Mouse (Mus musculus): ENCODE data around the gene Tex19.1. TPM values are rescaled to one million over a fixed set of nuclear protein-coding genes. Genes with fewer than 3 reads are reported as not detected.

The Tex19.1 gene
- polyA plus RNA-seq, 1 experiment from 2014 or later: 0.15 TPM

DNA sequence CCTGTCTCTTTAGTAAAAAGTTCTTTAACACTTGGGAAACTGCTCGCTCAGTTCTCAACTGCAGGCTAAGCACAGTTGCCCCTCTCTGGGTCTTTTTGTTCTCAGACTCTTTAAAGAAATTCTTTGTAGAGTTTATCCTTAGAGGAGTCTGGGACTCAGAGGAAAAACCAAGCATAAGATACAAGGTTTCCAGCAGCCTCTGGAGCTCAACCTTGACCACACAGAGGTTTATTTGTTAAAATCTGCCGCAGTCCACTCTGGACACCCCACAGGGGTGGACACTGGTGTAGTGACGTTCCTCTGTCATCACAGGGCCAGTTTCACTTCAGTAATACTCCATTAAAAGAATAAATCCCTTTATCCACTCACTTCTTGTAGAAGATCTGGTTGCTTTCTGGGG, 27.4 kb upstream of the Tex19.1 start, which contains the start of gene Tex19.2:
Tex19.2 (minus strand) TSS at position 101 of the 400 bp plus-strand sequence.
- no peak within 1 kb of the TSS for H3K4me3 ChIP-seq (replicated peaks)
- H3K4me2 ChIP-seq (replicated peaks): no peak within 1 kb of the TSS
- H3K9me3 ChIP-seq (replicated peaks): no peaks in the 10 kb centered on the region
- 80% methylated on average over 3 of the region's 3 CpGs for WGBS
- H3K27ac ChIP-seq (replicated peaks): no peak within 1 kb of the TSS
- no peaks in the 10 kb centered on the region for H3K27me3 ChIP-seq
- H3K4me1 ChIP-seq: no peaks in the 10 kb centered on the region
- no peak within 1 kb of the TSS for H3K9ac ChIP-seq
- no peaks in the 10 kb centered on the region for H3K36me3 ChIP-seq
- no peak for ATAC-seq (ENCODE audit: insufficient number of reproducible peaks, low FRiP score, low TSS enrichment, low read depth)

DNA sequence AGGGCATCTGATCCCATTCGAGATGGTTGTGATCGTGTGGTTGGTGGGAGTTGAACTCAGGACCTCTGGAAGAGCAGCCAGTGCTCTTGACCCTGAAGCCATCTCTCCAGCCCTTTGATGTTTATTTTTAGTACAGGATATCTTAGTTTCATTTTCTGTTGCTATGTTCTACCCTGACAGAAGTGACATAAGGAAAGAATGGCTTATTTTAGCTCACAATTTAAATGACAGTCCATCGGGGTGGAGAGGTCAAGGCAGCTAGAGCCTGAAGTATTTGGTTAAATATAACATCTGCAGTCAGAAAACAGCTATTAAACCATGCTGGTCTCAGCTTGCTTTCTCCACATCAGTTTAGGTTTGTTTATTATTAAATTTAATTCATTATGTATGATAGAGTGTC, 24.8 kb upstream of the Tex19.1 start:
- 79% methylated on average over 3 of the region's 3 CpGs for WGBS
- Histone ChIP-seq H3K9me3 (replicated peaks) (no peaks in the 10 kb centered on the region), H3K27me3 (no peaks in the 10 kb centered on the region), H3K4me1 (no peaks in the 10 kb centered on the region), H3K9ac (no peak overlapping the region), H3K4me3 (replicated peaks) (no peak overlapping the region), H3K27ac (replicated peaks) (no peak overlapping the region), H3K4me2 (replicated peaks) (no peak overlapping the region), H3K36me3 (no peaks in the 10 kb centered on the region)
- no peak for ATAC-seq (ENCODE audit: insufficient number of reproducible peaks, low FRiP score, low TSS enrichment, low read depth)

- Histone ChIP-seq H3K4me3 (replicated peaks) (no peak overlapping the region), H3K36me3 (no peaks in the 10 kb centered on the region), H3K4me2 (replicated peaks) (no peak overlapping the region), H3K9me3 (replicated peaks) (no peaks in the 10 kb centered on the region), H3K27ac (replicated peaks) (no peak overlapping the region), H3K4me1 (no peaks in the 10 kb centered on the region), H3K27me3 (no peaks in the 10 kb centered on the region), H3K9ac (no peak overlapping the region)
- WGBS: 76% methylated on average over 2 of the region's 2 CpGs
- no peak for ATAC-seq (ENCODE audit: insufficient number of reproducible peaks, low FRiP score, low TSS enrichment, low read depth)
These were observed 23.8 kb upstream of the Tex19.1 start for GRCm38 (mm10) chr11:121122024-121122670.

GRCm38 (mm10) chr11:121123438-121123837, 22.5 kb upstream of the Tex19.1 start:
- no peaks in the 10 kb centered on the region for H3K36me3 ChIP-seq
- H3K9ac ChIP-seq: no peak overlapping the region
- H3K9me3 ChIP-seq (replicated peaks): no peaks in the 10 kb centered on the region
- no peak overlapping the region for H3K4me3 ChIP-seq (replicated peaks)
- ATAC-seq (ENCODE audit: insufficient number of reproducible peaks, low FRiP score, low TSS enrichment, low read depth): no peak
- no peak overlapping the region for H3K4me2 ChIP-seq (replicated peaks)
- no peak overlapping the region for H3K27ac ChIP-seq (replicated peaks)
- no peaks in the 10 kb centered on the region for H3K27me3 ChIP-seq
- no peaks in the 10 kb centered on the region for H3K4me1 ChIP-seq
- 83% methylated on average over 4 of the region's 4 CpGs for WGBS

GRCm38 (mm10) chr11:121125522-121126172, 20.3 kb upstream of the Tex19.1 start:
- H3K4me1 ChIP-seq: no peaks in the 10 kb centered on the region
- H3K27ac ChIP-seq (replicated peaks): no peak overlapping the region
- no peak overlapping the region for H3K9ac ChIP-seq
- H3K27me3 ChIP-seq: no peaks in the 10 kb centered on the region
- H3K4me2 ChIP-seq (replicated peaks): no peak overlapping the region
- no peak for ATAC-seq (ENCODE audit: insufficient number of reproducible peaks, low FRiP score, low TSS enrichment, low read depth)
- no peaks in the 10 kb centered on the region for H3K36me3 ChIP-seq
- 83% methylated on average over 3 of the region's 3 CpGs for whole genome bisulfite sequencing
- no peaks in the 10 kb centered on the region for H3K9me3 ChIP-seq (replicated peaks)
- H3K4me3 ChIP-seq (replicated peaks): no peak overlapping the region

DNA sequence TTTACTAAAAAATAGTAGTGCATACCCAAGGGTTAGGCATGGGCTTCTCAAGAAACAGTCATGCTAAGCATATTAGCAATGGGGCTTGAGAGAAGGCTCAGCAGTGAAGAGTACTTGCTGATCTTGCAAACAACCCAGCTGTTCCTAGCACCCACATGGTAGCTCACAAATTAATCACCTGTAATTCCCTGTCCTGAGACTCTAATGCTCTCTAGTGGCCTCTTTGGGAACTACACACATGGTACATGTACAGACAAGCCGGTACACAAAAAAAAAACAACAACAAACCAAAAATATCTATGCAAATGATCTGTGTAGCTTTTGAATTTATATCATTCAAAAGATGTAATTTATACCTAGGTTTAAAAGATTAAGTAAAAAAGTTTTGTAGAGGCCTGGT, 19.5 kb upstream of the Tex19.1 start:
- Histone ChIP-seq H3K27me3 (no peaks in the 10 kb centered on the region), H3K4me2 (replicated peaks) (no peak overlapping the region), H3K4me3 (replicated peaks) (no peak overlapping the region), H3K9me3 (replicated peaks) (no peaks in the 10 kb centered on the region), H3K4me1 (no peaks in the 10 kb centered on the region), H3K27ac (replicated peaks) (no peak overlapping the region), H3K36me3 (no peaks in the 10 kb centered on the region), H3K9ac (no peak overlapping the region)
- ATAC-seq (ENCODE audit: insufficient number of reproducible peaks, low FRiP score, low TSS enrichment, low read depth): no peak
- 74% methylated on average over 1 of the region's 1 CpGs for WGBS

GRCm38 (mm10) chr11:121127441-121127840, 18.5 kb upstream of the Tex19.1 start:
- no peak for ATAC-seq (ENCODE audit: insufficient number of reproducible peaks, low FRiP score, low TSS enrichment, low read depth)
- Histone ChIP-seq H3K9me3 (replicated peaks) (no peaks in the 10 kb centered on the region), H3K9ac (no peak overlapping the region), H3K4me3 (replicated peaks) (no peak overlapping the region), H3K36me3 (no peaks in the 10 kb centered on the region), H3K4me2 (replicated peaks) (no peak overlapping the region), H3K27ac (replicated peaks) (no peak overlapping the region), H3K27me3 (no peaks in the 10 kb centered on the region), H3K4me1 (no peaks in the 10 kb centered on the region)
- WGBS: 86% methylated on average over 3 of the region's 3 CpGs

DNA sequence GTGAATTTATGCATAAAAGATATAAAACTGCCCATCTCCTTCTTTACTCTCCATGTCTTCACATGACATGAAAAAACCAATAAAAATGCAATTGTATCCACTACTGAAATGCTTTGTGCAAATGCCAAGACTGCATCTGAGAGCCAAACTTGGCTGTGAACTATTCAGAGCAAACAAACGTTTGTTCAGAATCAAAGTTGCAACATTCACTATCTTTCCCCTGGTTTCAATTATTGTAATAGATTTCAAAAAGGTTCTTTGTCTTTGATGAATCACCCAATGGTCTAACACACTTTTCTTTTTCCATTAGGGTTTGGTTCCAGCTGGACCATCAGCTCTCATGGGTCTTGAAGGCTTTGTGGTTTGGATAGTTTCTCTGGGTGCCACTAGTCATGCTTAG, 16.3 kb upstream of the Tex19.1 start:
- Histone ChIP-seq H3K27ac (replicated peaks) (no peak overlapping the region), H3K4me2 (replicated peaks) (no peak overlapping the region), H3K36me3 (no peaks in the 10 kb centered on the region), H3K9me3 (replicated peaks) (no peaks in the 10 kb centered on the region), H3K27me3 (no peaks in the 10 kb centered on the region), H3K4me1 (no peaks in the 10 kb centered on the region), H3K9ac (no peak overlapping the region), H3K4me3 (replicated peaks) (no peak overlapping the region)
- 37% methylated on average over 1 of the region's 1 CpGs for WGBS
- ATAC-seq (ENCODE audit: insufficient number of reproducible peaks, low FRiP score, low TSS enrichment, low read depth): no peak

- no peak for ATAC-seq (ENCODE audit: insufficient number of reproducible peaks, low FRiP score, low TSS enrichment, low read depth)
- H3K9me3 ChIP-seq (replicated peaks): no peaks in the 10 kb centered on the region
- 72% methylated on average over 1 of the region's 1 CpGs for WGBS
These were observed 11.3 kb upstream of the Tex19.1 start for GRCm38 (mm10) chr11:121134600-121134999.

DNA sequence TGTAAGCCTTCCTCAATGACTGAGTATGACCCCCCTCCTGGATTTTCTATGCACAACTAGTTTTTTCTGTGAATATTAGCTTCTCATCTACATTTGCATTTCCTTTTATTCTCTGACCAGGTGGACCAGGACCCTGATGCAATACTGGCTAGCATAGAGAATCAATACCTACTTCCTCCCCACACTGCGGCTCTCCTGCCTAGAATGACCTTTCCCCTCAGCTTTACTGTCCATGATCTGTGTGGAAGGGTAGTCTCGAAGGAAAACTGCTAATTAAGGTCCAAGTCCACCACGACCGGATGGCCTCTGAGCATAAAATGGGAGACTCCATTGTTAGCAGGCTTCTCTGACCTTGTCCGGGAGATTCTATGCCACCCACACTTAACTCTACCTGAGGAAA, 8.3 kb upstream of the Tex19.1 start:
- 82% methylated on average over 5 of the region's 5 CpGs for WGBS
- Histone ChIP-seq H3K9me3 (replicated peaks) (no peaks in the 10 kb centered on the region), H3K27me3 (no peaks in the 10 kb centered on the region), H3K9ac (no peak overlapping the region), H3K4me3 (replicated peaks) (no peak overlapping the region), H3K4me2 (replicated peaks) (no peak overlapping the region), H3K36me3 (no peaks in the 10 kb centered on the region), H3K27ac (replicated peaks) (no peak overlapping the region), H3K4me1 (no peaks in the 10 kb centered on the region)
- ATAC-seq (ENCODE audit: insufficient number of reproducible peaks, low FRiP score, low TSS enrichment, low read depth): no peak

More at GRCm38 (mm10) chr11:121134600-121134999, 11.3 kb upstream of the Tex19.1 start:
- no peak overlapping the region for H3K4me2 ChIP-seq (replicated peaks)
- H3K9ac ChIP-seq: no peak overlapping the region
- no peak overlapping the region for H3K4me3 ChIP-seq (replicated peaks)
- H3K27me3 ChIP-seq: no peaks in the 10 kb centered on the region
- no peaks in the 10 kb centered on the region for H3K36me3 ChIP-seq
- no peaks in the 10 kb centered on the region for H3K4me1 ChIP-seq
- H3K27ac ChIP-seq (replicated peaks): no peak overlapping the region

DNA sequence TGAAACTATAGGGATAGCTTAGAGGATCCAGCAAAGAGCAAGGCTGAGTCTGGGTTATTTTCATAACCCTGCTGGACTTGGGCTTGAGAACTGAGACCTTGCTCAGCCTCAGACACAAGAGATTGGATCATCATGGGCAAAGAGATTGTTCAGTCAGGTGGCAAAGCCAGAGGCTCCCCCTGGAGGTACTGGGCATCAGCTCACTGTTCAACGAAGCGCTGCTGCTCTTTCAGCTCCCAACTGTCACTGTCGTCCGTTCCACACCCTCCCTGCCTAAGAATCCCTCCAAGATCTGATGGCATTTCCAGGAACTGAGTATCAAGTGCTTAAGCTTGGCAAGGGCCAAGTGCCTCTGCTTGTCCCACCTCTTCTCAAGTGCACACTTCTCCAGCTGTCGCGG, 7.2 kb upstream of the Tex19.1 start:
- H3K4me1 ChIP-seq: no peaks in the 10 kb centered on the region
- H3K36me3 ChIP-seq: no peaks in the 10 kb centered on the region
- H3K4me3 ChIP-seq (replicated peaks): no peak overlapping the region
- H3K4me2 ChIP-seq (replicated peaks): no peak overlapping the region
- H3K9me3 ChIP-seq (replicated peaks): no peaks in the 10 kb centered on the region
- no peaks in the 10 kb centered on the region for H3K27me3 ChIP-seq
- H3K9ac ChIP-seq: no peak overlapping the region
- WGBS: 40% methylated on average over 6 of the region's 6 CpGs
- no peak for ATAC-seq (ENCODE audit: insufficient number of reproducible peaks, low FRiP score, low TSS enrichment, low read depth)
- H3K27ac ChIP-seq (replicated peaks): no peak overlapping the region
